Comparison of ENCODE assay signal across 40 mouse cellular contexts in the genomic region with DNA sequence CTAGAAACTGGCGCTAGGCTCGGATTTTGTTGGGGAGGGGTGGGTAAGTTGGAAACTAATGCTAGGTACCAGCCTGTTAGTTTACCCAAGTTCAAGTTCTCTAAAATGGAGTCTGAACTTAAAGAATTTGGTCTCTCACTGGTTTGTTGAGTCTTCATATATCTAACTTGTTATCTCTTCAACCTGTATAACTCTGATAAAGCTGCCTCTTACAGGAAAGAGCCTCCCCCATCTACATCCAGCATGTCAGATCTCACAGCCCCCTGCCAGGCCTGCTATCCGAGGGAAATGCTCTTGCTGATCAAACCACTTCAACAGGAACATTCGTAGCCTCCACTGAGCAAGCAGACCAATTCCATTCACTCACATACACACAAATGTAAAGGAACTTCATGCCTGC. TPM values are rescaled to one million over a fixed set of nuclear protein-coding genes. Genes with fewer than 3 reads are reported as not detected.
"Had no signal": no experiment of that assay in that cellular context is flagged by ENCODE, and none has a peak within 500 bp of the region (broad histone marks: within the 10 kb centered on the region; RNA-seq: fewer than 3 reads in every experiment).

No protein-coding gene starts in this region.

- DNase-seq: gastrocnemius, adult 2 months; gastrocnemius, postnatal 14 days; gastrocnemius, postnatal 36 days; heart, adult 11 months; heart, adult 2 months; heart, postnatal 14 days; heart, postnatal 36 days; kidney, adult 11 months; kidney, adult 2 months; kidney, adult 9 months; kidney, postnatal 14 days; kidney, postnatal 36 days; layer of hippocampus, adult 9-11 months; layer of hippocampus, postnatal 36 days; left cerebral cortex, postnatal 4 days had no signal

- H3K9ac ChIP-seq: heart, embryonic 13.5 days; heart, embryonic 15.5 days; hindbrain, embryonic 13.5 days; hindbrain, embryonic 15.5 days; kidney, embryonic 15.5 days; limb, embryonic 13.5 days; limb, embryonic 15.5 days; liver, embryonic 14.5 days had no signal

- H3K9me3 ChIP-seq: heart, embryonic 13.5 days; heart, embryonic 15.5 days; hindbrain, embryonic 13.5 days; hindbrain, embryonic 15.5 days; kidney, embryonic 15.5 days; limb, embryonic 13.5 days; limb, embryonic 15.5 days had no signal

- H3K4me2 ChIP-seq: heart, embryonic 11.5 days; heart, embryonic 13.5 days; heart, embryonic 15.5 days; hindbrain, embryonic 13.5 days; hindbrain, embryonic 15.5 days; kidney, embryonic 15.5 days; limb, embryonic 13.5 days; limb, embryonic 15.5 days had no signal

- H3K27ac ChIP-seq: gastrocnemius, adult 2 months; heart, adult 2 months; heart, embryonic 13.5 days; heart, embryonic 15.5 days; hindbrain, embryonic 13.5 days; hindbrain, embryonic 15.5 days; hindbrain, postnatal 0 days; kidney, embryonic 15.5 days; kidney, postnatal 0 days; limb, embryonic 13.5 days; limb, embryonic 15.5 days; liver, embryonic 14.5 days had no signal

- H3K27me3 ChIP-seq: heart, embryonic 13.5 days; heart, embryonic 15.5 days; hindbrain, embryonic 13.5 days; hindbrain, embryonic 15.5 days; kidney, embryonic 15.5 days; limb, embryonic 13.5 days; limb, embryonic 15.5 days had no signal

- ATAC-seq: hindbrain, postnatal 0 days; intestine, embryonic 16.5 days had no signal

- H3K36me3 ChIP-seq: heart, embryonic 13.5 days; heart, embryonic 15.5 days; hindbrain, embryonic 13.5 days; hindbrain, embryonic 15.5 days; kidney, embryonic 15.5 days; limb, embryonic 13.5 days; limb, embryonic 15.5 days had no signal

- H3K4me3 ChIP-seq: gastrocnemius, adult 2 months; heart, adult 2 months; heart, embryonic 13.5 days; heart, embryonic 15.5 days; hindbrain, embryonic 13.5 days; hindbrain, embryonic 15.5 days; kidney, embryonic 15.5 days; limb, embryonic 13.5 days; limb, embryonic 15.5 days had no signal

RNA-seq across cellular contexts. Expression of gene Treml4, which starts 14.9 kb away (rescaled TPM):
- total RNA-seq: gastrocnemius, adult 2 months; gastrocnemius, postnatal 14 days; gastrocnemius, postnatal 36 days; hematopoietic stem cell, adult 5-6 weeks; hindbrain, postnatal 0 days; layer of hippocampus, adult 18-20 months; layer of hippocampus, adult 8-10 months; layer of hippocampus, postnatal 14 days; layer of hippocampus, postnatal 36 days; left cerebral cortex, adult 8-10 months; left cerebral cortex, postnatal 10 days; left cerebral cortex, postnatal 25 days had no signal
- polyA plus RNA-seq: hindbrain, embryonic 13.5 days had no signal

RNA-seq across cellular contexts. Expression of gene Treml2, which starts 20.3 kb away (rescaled TPM):
- total RNA-seq: gastrocnemius, adult 2 months had no signal
- polyA plus RNA-seq: heart, postnatal 0 days had no signal

RNA-seq across cellular contexts. Expression of gene Trem3, which starts 31.4 kb away (rescaled TPM):
- total RNA-seq: gastrocnemius, adult 2 months; gastrocnemius, postnatal 14 days; gastrocnemius, postnatal 36 days; heart, postnatal 14 days; heart, postnatal 36 days; hindbrain, postnatal 0 days; layer of hippocampus, adult 18-20 months; layer of hippocampus, adult 8-10 months; layer of hippocampus, postnatal 14 days; layer of hippocampus, postnatal 36 days; left cerebral cortex, adult 18-20 months had no signal
- polyA plus RNA-seq: gonadal fat pad, adult 2 months; heart, adult 2 months; heart, embryonic 11.5 days; heart, embryonic 13.5 days; hindbrain, embryonic 11.5 days; hindbrain, embryonic 13.5 days; hindbrain, embryonic 15.5 days; hindbrain, postnatal 0 days; kidney, embryonic 15.5 days; limb, embryonic 11.5 days had no signal

RNA-seq across cellular contexts. Expression of gene B430306N03Rik, which starts 36.9 kb away (rescaled TPM):
- total RNA-seq: gastrocnemius, adult 2 months; layer of hippocampus, postnatal 14 days; left cerebral cortex, postnatal 10 days had no signal
- polyA plus RNA-seq: hindbrain, embryonic 11.5 days; hindbrain, postnatal 0 days had no signal

RNA-seq across cellular contexts. Expression of gene Trem1, which starts 46.4 kb away (rescaled TPM):
- total RNA-seq: gastrocnemius, adult 2 months; gastrocnemius, postnatal 14 days; gastrocnemius, postnatal 36 days; heart, postnatal 36 days; hindbrain, postnatal 0 days; layer of hippocampus, adult 18-20 months; layer of hippocampus, adult 8-10 months; layer of hippocampus, postnatal 14 days; layer of hippocampus, postnatal 36 days; left cerebral cortex, adult 18-20 months; left cerebral cortex, postnatal 10 days; left cerebral cortex, postnatal 25 days; left cerebral cortex, postnatal 4 days had no signal
- polyA plus RNA-seq: frontal cortex, adult 2 months; hindbrain, embryonic 11.5 days; hindbrain, embryonic 13.5 days; hindbrain, embryonic 15.5 days had no signal
